Mouse (Mus musculus): ENCODE measurements at regions not wholly inside any gene's neighbourhood (a gene's known extent, or its start where the extent isn't known, plus 50 kb on each side); places are given as distances from the start of the nearest gene placed in this dataset.
"Not testable (repeated sequence)": the region's sequence is repeated elsewhere in the genome, so short reads cannot be mapped to it uniquely, and the experiment has no call there.

DNA sequence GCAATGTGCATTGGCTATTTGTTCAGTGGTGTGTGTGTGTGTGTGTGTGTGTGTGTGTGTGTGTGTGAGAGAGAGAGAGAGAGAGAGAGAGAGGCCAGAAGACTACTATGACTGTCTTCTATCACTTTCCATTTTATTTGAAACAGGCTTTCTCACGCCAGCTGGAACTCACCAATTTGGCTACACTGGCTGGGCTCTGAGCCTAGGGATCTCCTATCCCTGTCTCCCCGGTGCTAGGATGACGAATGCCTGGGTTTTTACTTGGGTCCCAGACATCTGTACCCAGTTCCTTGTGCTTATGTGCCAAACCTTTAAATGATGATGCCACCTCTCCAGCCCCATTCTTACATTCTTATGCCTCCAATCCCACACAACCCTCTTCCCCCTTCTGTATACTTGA, 120.6 kb upstream of the Mrps10 start:
- Histone ChIP-seq H3K4me1 (replicated peaks; ENCODE audit: control insufficient read depth, insufficient read depth, low read length) (no peaks in the 10 kb centered on the region), H3K27me3 (ENCODE audit: control insufficient read depth, insufficient read depth, low read length) (no peaks in the 10 kb centered on the region), H3K36me3 (ENCODE audit: control insufficient read depth, insufficient read depth, low read length) (no peaks in the 10 kb centered on the region; the same call in 1 of the 2 replicates), H3K4me2 (ENCODE audit: low read depth, low read length, severe bottlenecking) (no peak overlapping the region), H3K4me3 (ENCODE audit: low read depth, low read length) (no peak overlapping the region), H3K9me3 (ENCODE audit: control insufficient read depth, low read length) (no peaks in the 10 kb centered on the region), H3K9ac (ENCODE audit: low read length) (no peak overlapping the region), H3K27ac (ENCODE audit: low read depth, low read length) (no peak overlapping the region)
- no peak for ATAC-seq (replicated peaks; ENCODE audit: low FRiP score)
- WGBS: 92% methylated on average over 3 of the region's 3 CpGs
- no peak for DNase-seq (ENCODE audit: low spot score)

DNA sequence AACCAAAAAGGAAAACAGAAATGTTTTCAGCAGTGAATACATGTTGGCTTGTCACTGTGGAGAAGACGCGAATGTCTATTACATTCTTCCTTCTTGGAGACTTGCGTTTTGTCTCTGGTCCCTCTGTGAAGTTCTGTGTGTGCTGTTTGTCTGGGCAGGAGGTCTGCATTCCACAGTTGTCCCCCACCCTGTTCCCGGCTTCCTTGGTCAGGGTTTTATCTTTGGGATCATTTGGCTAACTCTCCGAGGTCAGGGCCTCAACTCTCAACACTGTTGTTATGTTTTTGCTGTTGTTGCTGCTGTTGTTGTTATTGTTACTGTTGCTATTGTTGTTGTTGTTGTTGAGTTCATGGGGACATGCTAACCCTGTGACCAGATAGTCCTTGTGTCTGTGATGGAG, 121.2 kb upstream of the Mrps10 start:
- Histone ChIP-seq H3K4me2 (ENCODE audit: low read depth, low read length, severe bottlenecking) (no peak overlapping the region), H3K9me3 (ENCODE audit: control insufficient read depth, low read length) (no peaks in the 10 kb centered on the region), H3K27ac (ENCODE audit: low read depth, low read length) (no peak overlapping the region), H3K4me1 (replicated peaks; ENCODE audit: control insufficient read depth, insufficient read depth, low read length) (no peaks in the 10 kb centered on the region), H3K27me3 (ENCODE audit: control insufficient read depth, insufficient read depth, low read length) (no peaks in the 10 kb centered on the region), H3K36me3 (ENCODE audit: control insufficient read depth, insufficient read depth, low read length) (no peaks in the 10 kb centered on the region), H3K9ac (ENCODE audit: low read length) (no peak overlapping the region), H3K4me3 (ENCODE audit: low read depth, low read length) (no peak overlapping the region)
- ATAC-seq (replicated peaks; ENCODE audit: low FRiP score): no peak
- no peak for DNase-seq (ENCODE audit: low spot score)
- WGBS: 91% methylated on average over 5 of the region's 5 CpGs

DNA sequence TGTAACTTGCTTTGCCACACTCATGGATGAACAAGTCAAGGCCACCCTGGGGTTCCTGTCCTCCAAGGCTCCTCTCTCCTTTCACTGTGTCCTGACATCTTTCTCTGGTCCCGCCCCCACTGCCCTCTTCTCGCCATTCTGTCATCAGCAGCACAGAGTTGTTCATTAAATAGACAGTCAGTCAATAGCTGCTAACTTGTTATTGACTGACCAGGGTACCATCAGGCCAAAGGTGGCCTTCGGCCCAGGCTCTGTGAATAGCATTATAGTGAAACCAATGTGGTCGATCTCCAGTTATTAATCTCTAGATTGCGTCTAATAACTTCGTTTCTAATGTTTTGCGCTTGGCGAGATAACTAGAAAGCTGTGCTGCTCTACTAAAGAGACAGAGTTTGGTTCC, 122.1 kb upstream of the Mrps10 start:
- no peaks in the 10 kb centered on the region for H3K27me3 ChIP-seq (ENCODE audit: control insufficient read depth, insufficient read depth, low read length)
- H3K9me3 ChIP-seq (ENCODE audit: control insufficient read depth, low read length): no peaks in the 10 kb centered on the region
- WGBS: 89% methylated on average over 8 of the region's 8 CpGs
- H3K36me3 ChIP-seq (ENCODE audit: control insufficient read depth, insufficient read depth, low read length): no peaks in the 10 kb centered on the region
- ATAC-seq (replicated peaks; ENCODE audit: low FRiP score): no peak
- no peak for DNase-seq (ENCODE audit: low spot score)
- H3K4me1 ChIP-seq (replicated peaks; ENCODE audit: control insufficient read depth, insufficient read depth, low read length): no peaks in the 10 kb centered on the region
- no peak overlapping the region for H3K27ac ChIP-seq (ENCODE audit: low read depth, low read length)
- H3K9ac ChIP-seq (ENCODE audit: low read length): no peak overlapping the region
- H3K4me3 ChIP-seq (ENCODE audit: low read depth, low read length): no peak overlapping the region
- no peak overlapping the region for H3K4me2 ChIP-seq (ENCODE audit: low read depth, low read length, severe bottlenecking)

- 92% methylated on average over 9 of the region's 9 CpGs for WGBS
- ATAC-seq (replicated peaks; ENCODE audit: low FRiP score) (no peak), DNase-seq (ENCODE audit: low spot score) (no peak)
- no peaks in the 10 kb centered on the region for H3K27me3 ChIP-seq (ENCODE audit: control insufficient read depth, insufficient read depth, low read length)
- H3K9me3 ChIP-seq (ENCODE audit: control insufficient read depth, low read length): no peaks in the 10 kb centered on the region
- no peak overlapping the region for H3K9ac ChIP-seq (ENCODE audit: low read length)
- H3K4me2 ChIP-seq (ENCODE audit: low read depth, low read length, severe bottlenecking): no peak overlapping the region
- no peaks in the 10 kb centered on the region for H3K36me3 ChIP-seq (ENCODE audit: control insufficient read depth, insufficient read depth, low read length)
- H3K4me3 ChIP-seq (ENCODE audit: low read depth, low read length): no peak overlapping the region
- H3K27ac ChIP-seq (ENCODE audit: low read depth, low read length): no peak overlapping the region
- no peaks in the 10 kb centered on the region for H3K4me1 ChIP-seq (replicated peaks; ENCODE audit: control insufficient read depth, insufficient read depth, low read length)
These were observed 123.1 kb upstream of the Mrps10 start for GRCm38 (mm10) chr17:47245635-47246034.

GRCm38 (mm10) chr17:47239086-47239485, 129.6 kb upstream of the Mrps10 start:
- DNase-seq (ENCODE audit: low spot score) (no peak), ATAC-seq (replicated peaks; ENCODE audit: low FRiP score) (no peak)
- Histone ChIP-seq H3K4me1 (replicated peaks; ENCODE audit: control insufficient read depth, insufficient read depth, low read length) (no peaks in the 10 kb centered on the region), H3K27me3 (ENCODE audit: control insufficient read depth, insufficient read depth, low read length) (no peaks in the 10 kb centered on the region), H3K9ac (ENCODE audit: low read length) (no peak overlapping the region), H3K9me3 (ENCODE audit: control insufficient read depth, low read length) (no peaks in the 10 kb centered on the region), H3K4me3 (ENCODE audit: low read depth, low read length) (no peak overlapping the region), H3K36me3 (ENCODE audit: control insufficient read depth, insufficient read depth, low read length) (no peaks in the 10 kb centered on the region; the same call in 1 of the 2 replicates), H3K27ac (ENCODE audit: low read depth, low read length) (no peak overlapping the region), H3K4me2 (ENCODE audit: low read depth, low read length, severe bottlenecking) (no peak overlapping the region)
- WGBS: 91% methylated on average over 4 of the region's 4 CpGs

DNA sequence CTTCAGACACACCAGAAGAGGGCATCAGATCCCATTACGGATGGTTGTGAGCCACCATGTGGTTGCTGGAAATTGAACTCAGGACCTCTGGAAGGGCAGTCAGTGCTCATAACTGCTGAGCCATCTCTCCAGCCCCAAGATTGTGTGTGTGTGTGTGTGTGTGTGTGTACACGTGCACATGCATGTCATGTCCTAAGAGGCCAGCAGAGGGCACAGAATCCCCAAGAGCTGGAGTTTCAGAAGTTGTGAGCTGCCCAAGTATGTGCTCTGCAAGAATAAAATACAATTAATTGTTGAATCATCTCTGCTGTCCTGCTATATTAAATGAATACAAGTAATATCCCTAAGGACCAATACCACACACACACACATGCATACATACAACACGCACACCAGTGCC, 130.8 kb upstream of the Mrps10 start:
- H3K4me1 ChIP-seq (replicated peaks; ENCODE audit: control insufficient read depth, insufficient read depth, low read length); DNase-seq (ENCODE audit: low spot score); H3K9ac ChIP-seq (ENCODE audit: low read length); H3K4me2 ChIP-seq (ENCODE audit: low read depth, low read length, severe bottlenecking); H3K27ac ChIP-seq (ENCODE audit: low read depth, low read length); H3K9me3 ChIP-seq (ENCODE audit: control insufficient read depth, low read length); ATAC-seq (replicated peaks; ENCODE audit: low FRiP score); H3K4me3 ChIP-seq (ENCODE audit: low read depth, low read length); H3K27me3 ChIP-seq (ENCODE audit: control insufficient read depth, insufficient read depth, low read length); H3K36me3 ChIP-seq (ENCODE audit: control insufficient read depth, insufficient read depth, low read length): not testable (repeated sequence)
- WGBS: 94% methylated on average over 3 of the region's 3 CpGs

DNA sequence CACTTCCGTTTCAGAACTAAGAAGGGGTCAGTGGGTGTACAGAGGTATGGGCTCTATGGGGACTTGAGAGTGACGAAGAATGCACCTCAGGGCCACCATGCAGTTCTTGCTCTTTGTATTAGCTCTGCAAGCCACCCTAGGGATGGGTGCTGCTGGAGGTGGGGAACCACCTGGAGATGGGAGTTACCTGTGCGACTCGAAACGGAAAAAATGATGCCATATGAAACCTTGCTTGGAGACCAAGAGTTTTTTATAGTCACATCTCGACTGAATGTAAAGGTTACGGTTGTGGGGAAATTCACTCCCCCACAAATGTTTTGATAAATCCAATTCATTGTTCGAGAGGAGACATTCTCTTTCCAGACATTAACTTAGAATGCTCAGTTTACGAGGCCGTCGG, 134.3 kb upstream of the Mrps10 start:
- Histone ChIP-seq H3K4me3 (ENCODE audit: low read depth, low read length) (no peak overlapping the region), H3K36me3 (ENCODE audit: control insufficient read depth, insufficient read depth, low read length) (no peaks in the 10 kb centered on the region; the same call in 1 of the 2 replicates), H3K4me1 (replicated peaks; ENCODE audit: control insufficient read depth, insufficient read depth, low read length) (no peaks in the 10 kb centered on the region), H3K9ac (ENCODE audit: low read length) (no peak overlapping the region), H3K27ac (ENCODE audit: low read depth, low read length) (no peak overlapping the region), H3K4me2 (ENCODE audit: low read depth, low read length, severe bottlenecking) (no peak overlapping the region), H3K27me3 (ENCODE audit: control insufficient read depth, insufficient read depth, low read length) (no peaks in the 10 kb centered on the region), H3K9me3 (ENCODE audit: control insufficient read depth, low read length) (no peaks in the 10 kb centered on the region)
- 95% methylated on average over 11 of the region's 11 CpGs for WGBS
- ATAC-seq (replicated peaks; ENCODE audit: low FRiP score) (no peak), DNase-seq (ENCODE audit: low spot score) (no peak)

DNA sequence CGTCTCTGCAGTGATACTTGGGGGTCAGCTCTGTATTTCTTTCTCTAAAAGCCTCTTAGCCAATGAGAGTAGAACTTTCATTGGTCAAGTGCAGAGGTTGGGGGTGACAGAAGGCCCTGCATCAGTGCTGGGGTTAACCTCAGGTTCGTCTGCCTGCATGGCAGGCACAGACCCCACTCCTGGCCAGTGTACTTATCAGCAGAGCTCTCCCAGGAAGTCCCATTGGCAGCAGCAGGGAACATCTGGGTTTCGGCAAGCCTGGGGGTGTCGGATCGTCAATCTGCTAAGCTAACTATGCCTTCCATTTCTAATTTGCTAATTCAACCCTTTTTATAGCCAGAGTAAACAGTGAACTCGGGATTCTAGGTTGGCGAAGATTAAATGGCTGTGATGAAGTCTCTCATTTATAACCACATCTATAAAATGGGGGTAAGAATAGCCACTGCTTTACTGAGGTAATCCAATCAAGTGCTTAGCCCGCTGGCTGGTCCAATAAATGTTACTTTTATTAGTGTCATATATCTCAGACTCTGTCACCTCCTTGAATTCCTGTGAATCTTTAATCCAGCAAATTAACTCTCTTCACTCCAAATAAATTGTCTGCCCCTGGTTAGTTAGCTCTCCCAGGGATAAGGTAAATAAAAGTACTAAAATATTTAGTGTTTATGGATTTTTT, 135.5 kb upstream of the Mrps10 start:
- Histone ChIP-seq H3K27ac (ENCODE audit: low read depth, low read length) (no peak overlapping the region), H3K36me3 (ENCODE audit: control insufficient read depth, insufficient read depth, low read length) (no peaks in the 10 kb centered on the region; the same call in 1 of the 2 replicates), H3K27me3 (ENCODE audit: control insufficient read depth, insufficient read depth, low read length) (no peaks in the 10 kb centered on the region), H3K4me2 (ENCODE audit: low read depth, low read length, severe bottlenecking) (no peak overlapping the region), H3K9me3 (ENCODE audit: control insufficient read depth, low read length) (no peaks in the 10 kb centered on the region), H3K4me1 (replicated peaks; ENCODE audit: control insufficient read depth, insufficient read depth, low read length) (no peaks in the 10 kb centered on the region), H3K4me3 (ENCODE audit: low read depth, low read length) (no peak overlapping the region), H3K9ac (ENCODE audit: low read length) (no peak overlapping the region)
- no peak for DNase-seq (ENCODE audit: low spot score)
- 82% methylated on average over 8 of the region's 8 CpGs for WGBS
- ATAC-seq (replicated peaks; ENCODE audit: low FRiP score): no peak

- H3K4me2 ChIP-seq (ENCODE audit: low read depth, low read length, severe bottlenecking): no peak overlapping the region
- no peaks in the 10 kb centered on the region; the same call in 1 of the 2 replicates for H3K36me3 ChIP-seq (ENCODE audit: control insufficient read depth, insufficient read depth, low read length)
- no peak for ATAC-seq (replicated peaks; ENCODE audit: low FRiP score)
- no peaks in the 10 kb centered on the region for H3K4me1 ChIP-seq (replicated peaks; ENCODE audit: control insufficient read depth, insufficient read depth, low read length)
- H3K27ac ChIP-seq (ENCODE audit: low read depth, low read length): no peak overlapping the region
- 92% methylated on average over 10 of the region's 10 CpGs for WGBS
- no peak for DNase-seq (ENCODE audit: low spot score)
- no peak overlapping the region for H3K4me3 ChIP-seq (ENCODE audit: low read depth, low read length)
- H3K27me3 ChIP-seq (ENCODE audit: control insufficient read depth, insufficient read depth, low read length): no peaks in the 10 kb centered on the region
- H3K9me3 ChIP-seq (ENCODE audit: control insufficient read depth, low read length): no peaks in the 10 kb centered on the region
- H3K9ac ChIP-seq (ENCODE audit: low read length): no peak overlapping the region
These were observed 138.0 kb upstream of the Mrps10 start for GRCm38 (mm10) chr17:47230715-47231114.

All from forebrain, embryonic 11.5 days (tissue).